Mouse (Mus musculus) myocyte (in vitro differentiated cells): ENCODE results near the gene Gprc5d.

ENCODE experiments used
- CEBPB ChIP-seq: IDR thresholded peaks from 2 replicates; pipeline ENCODE4 v1.6.1; 2011; ENCODE audit warnings: mild to moderate bottlenecking, moderate library complexity; ENCODE audit not compliant: poor library complexity, insufficient read depth, severe bottlenecking
- E2F4 ChIP-seq: IDR thresholded peaks from one replicate; pipeline ENCODE4 v1.6.1; 2011; ENCODE audit warnings: mild to moderate bottlenecking, control low read depth, moderate library complexity; ENCODE audit not compliant: insufficient read depth
- MAX ChIP-seq: IDR thresholded peaks from one replicate; pipeline ENCODE4 v1.6.1; 2011; ENCODE audit warnings: low read depth, mild to moderate bottlenecking, control low read depth
- MYOD1 ChIP-seq, 3 experiments: IDR thresholded peaks; one replicate each; pipeline ENCODE4 v1.6.1; 2011; ENCODE audit warnings: control low read depth in 2 of 3, low read depth in 2 of 3, mild to moderate bottlenecking in 2 of 3, moderate library complexity in 1 of 3; ENCODE audit not compliant: insufficient read length in 2 of 3, control insufficient read depth in 1 of 3
- MYOG ChIP-seq, 3 experiments: IDR thresholded peaks; one replicate each; pipeline ENCODE4 v1.6.1; 2011; ENCODE audit warnings: control low read depth in 2 of 3, low read depth in 2 of 3, mild to moderate bottlenecking in 2 of 3; ENCODE audit not compliant: insufficient read length in 2 of 3, control insufficient read depth in 1 of 3, insufficient read depth in 1 of 3
- POLR2A ChIP-seq: IDR thresholded peaks from one replicate; pipeline ENCODE4 v1.6.1; 2011; ENCODE audit warnings: low read depth, mild to moderate bottlenecking, control low read depth, moderate library complexity; ENCODE audit not compliant: insufficient read length
- POLR2AphosphoS2 ChIP-seq: IDR thresholded peaks from one replicate; pipeline ENCODE4 v1.6.1; 2011; ENCODE audit warnings: low read depth, control low read depth; ENCODE audit not compliant: insufficient read length
- REST ChIP-seq: IDR thresholded peaks from one replicate; pipeline ENCODE4 v1.6.1; 2011; ENCODE audit warnings: mild to moderate bottlenecking, control low read depth, moderate library complexity; ENCODE audit not compliant: insufficient read depth, insufficient read length
- TCF12 ChIP-seq: IDR thresholded peaks from one replicate; pipeline ENCODE4 v1.6.1; 2011; ENCODE audit warnings: mild to moderate bottlenecking, control low read depth; ENCODE audit not compliant: poor library complexity, insufficient read depth, severe bottlenecking
- USF1 ChIP-seq: IDR thresholded peaks from one replicate; pipeline ENCODE4 v1.6.1; 2011; ENCODE audit warnings: low read depth, mild to moderate bottlenecking, control low read depth, moderate library complexity

GRCm38 (mm10) chr6:135143151-135143550, 25.1 kb upstream of the Gprc5d start:
- TF ChIP-seq POLR2AphosphoS2 (no peak), USF1 (no peak), CEBPB (no peak), POLR2A (no peak), MAX (no peak), E2F4 (no peak), MYOG (IDR thresholded peaks at IDR 0.05; ENCODE audit: control insufficient read depth in 1 of 3, insufficient read depth in 1 of 3, insufficient read length in 2 of 3, low read depth in 2 of 3) (no peak), TCF12 (no peak), REST (no peak), MYOD1 (IDR thresholded peaks at IDR 0.05; ENCODE audit: control insufficient read depth in 1 of 3, insufficient read length in 2 of 3, low read depth in 2 of 3) (no peak)
